Mouse (Mus musculus): ENCODE results near the gene Eif2d. TPM values are rescaled to one million over a fixed set of nuclear protein-coding genes. Genes with fewer than 3 reads are reported as not detected.

Eif2d gene
- polyA plus RNA-seq, 1 experiment from 2014 or later = 58.4 TPM

DNA sequence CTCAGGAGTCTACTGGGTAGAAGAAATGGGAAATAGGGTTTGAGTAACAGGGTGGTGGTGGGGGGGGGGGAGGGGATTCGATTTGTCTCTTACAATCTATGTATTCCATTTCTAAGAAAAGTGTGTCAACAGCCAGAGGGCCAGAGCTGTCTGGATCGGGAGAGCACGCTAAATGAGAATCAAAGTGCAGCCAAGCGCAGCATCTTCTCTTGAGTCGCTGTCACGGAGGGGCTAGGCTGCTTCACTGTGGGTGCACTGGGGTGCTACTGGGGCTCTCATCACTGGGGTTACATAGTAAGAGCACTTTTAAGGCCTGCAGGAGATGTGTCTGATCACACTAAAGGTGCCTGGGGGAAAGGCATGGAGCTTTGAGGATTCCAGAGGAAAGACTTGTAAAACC lies 55.8 kb downstream of the Eif2d start:
- no peaks in the 10 kb centered on the region for H3K9me3 ChIP-seq
- no peak overlapping the region for H3K4me3 ChIP-seq
- H3K36me3 ChIP-seq = no peaks in the 10 kb centered on the region
- H3K4me1 ChIP-seq = 0 out of 2 replicates have a peak, but pooled peaks cover 3% of the 10 kb centered on the region
- no peaks in the 10 kb centered on the region for H3K27me3 ChIP-seq
- 72% methylated on average over 6 of the region's 6 CpGs for WGBS
- no peak overlapping the region for H3K27ac ChIP-seq (replicated peaks)
- no peak overlapping the region for H3K9ac ChIP-seq (replicated peaks)
- ATAC-seq (replicated peaks) = no peak
- H3K4me2 ChIP-seq (replicated peaks) = no peak overlapping the region

- no peaks in the 10 kb centered on the region for H3K27me3 ChIP-seq
- H3K27ac ChIP-seq (replicated peaks) = no peak overlapping the region
- H3K4me3 ChIP-seq = no peak overlapping the region
- no peaks in the 10 kb centered on the region for H3K9me3 ChIP-seq
- ATAC-seq (replicated peaks) = peak; percentile 11; the same call in 1 of the 2 replicates
- H3K36me3 ChIP-seq = no peaks in the 10 kb centered on the region
- 74% methylated on average over 7 of the region's 8 CpGs for WGBS
- no peak overlapping the region for H3K9ac ChIP-seq (replicated peaks)
- H3K4me2 ChIP-seq (replicated peaks) = no peak overlapping the region
- 0 out of 2 replicates have a peak, but pooled peaks cover 3% of the 10 kb centered on the region for H3K4me1 ChIP-seq
Measured at GRCm38 (mm10) chr1:131209971-131210426, 57.0 kb downstream of the Eif2d start.

DNA sequence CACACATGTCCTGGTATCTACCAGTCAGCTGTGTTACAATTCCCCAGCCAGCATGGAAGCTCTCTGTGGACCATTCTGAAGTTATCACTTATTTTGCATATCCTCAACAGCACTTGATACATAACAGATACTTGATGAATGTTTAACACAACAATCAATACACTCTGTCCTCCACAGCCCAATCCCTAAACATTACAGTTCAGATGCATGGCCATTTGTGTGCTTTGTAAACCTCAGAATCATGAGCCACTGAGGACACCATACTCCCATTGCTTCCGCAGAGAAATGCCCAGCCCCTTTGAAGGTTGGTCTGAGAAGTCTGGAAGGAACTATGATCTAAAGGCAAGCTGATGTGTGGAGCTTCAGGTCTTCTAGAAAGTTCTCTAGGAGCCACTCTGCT lies 58.7 kb downstream of the Eif2d start:
- Histone ChIP-seq H3K27ac (replicated peaks) (no peak overlapping the region), H3K27me3 (no peaks in the 10 kb centered on the region), H3K9ac (replicated peaks) (no peak overlapping the region), H3K4me1 (0 out of 2 replicates have a peak, but pooled peaks cover 3% of the 10 kb centered on the region), H3K4me2 (replicated peaks) (no peak overlapping the region), H3K9me3 (no peaks in the 10 kb centered on the region), H3K4me3 (no peak overlapping the region), H3K36me3 (no peaks in the 10 kb centered on the region)
- WGBS = 87% methylated on average over 1 of the region's 1 CpGs
- no peak for ATAC-seq (replicated peaks)

GRCm38 (mm10) chr1:131212956-131213355 lies 60.0 kb downstream of the Eif2d start:
- H3K27me3 ChIP-seq = no peaks in the 10 kb centered on the region
- no peak for ATAC-seq (replicated peaks)
- H3K27ac ChIP-seq (replicated peaks) = no peak overlapping the region
- H3K4me2 ChIP-seq (replicated peaks) = no peak overlapping the region
- H3K9ac ChIP-seq (replicated peaks) = no peak overlapping the region
- no peaks in the 10 kb centered on the region for H3K9me3 ChIP-seq
- WGBS = 85% methylated on average over 5 of the region's 5 CpGs
- no peak overlapping the region for H3K4me3 ChIP-seq
- H3K36me3 ChIP-seq = no peaks in the 10 kb centered on the region
- H3K4me1 ChIP-seq = 0 out of 2 replicates have a peak, but pooled peaks cover 3% of the 10 kb centered on the region

- no peak overlapping the region for H3K9ac ChIP-seq (replicated peaks)
- H3K9me3 ChIP-seq = no peaks in the 10 kb centered on the region
- 0 out of 2 replicates have a peak, but pooled peaks cover 3% of the 10 kb centered on the region for H3K4me1 ChIP-seq
- H3K4me2 ChIP-seq (replicated peaks) = no peak overlapping the region
- 81% methylated on average over 6 of the region's 6 CpGs for WGBS
- no peak for ATAC-seq (replicated peaks)
- H3K27me3 ChIP-seq = no peaks in the 10 kb centered on the region
- H3K27ac ChIP-seq (replicated peaks) = no peak overlapping the region
- no peaks in the 10 kb centered on the region for H3K36me3 ChIP-seq
- no peak overlapping the region for H3K4me3 ChIP-seq
Measured at GRCm38 (mm10) chr1:131213361-131213760, 60.4 kb downstream of the Eif2d start.

DNA sequence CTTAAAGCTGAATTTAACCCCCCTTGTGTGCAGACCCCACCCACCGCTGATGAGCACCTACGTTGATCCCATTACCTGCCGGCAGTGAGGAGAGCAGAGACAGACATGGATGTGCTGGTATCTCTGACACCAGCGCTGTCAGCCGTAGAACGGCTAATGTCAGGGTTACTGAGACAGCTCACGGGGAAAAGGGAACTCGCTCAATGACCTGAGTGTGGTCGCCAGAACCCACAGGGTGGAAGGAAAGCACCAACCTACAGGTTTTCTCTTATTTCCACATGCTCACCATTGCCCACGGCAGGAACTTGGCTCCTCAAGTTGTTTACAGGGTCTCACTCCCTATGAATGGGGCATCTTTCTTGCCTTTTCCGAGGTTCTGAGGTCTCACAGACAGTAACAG lies 66.0 kb downstream of the Eif2d start:
- H3K4me1 ChIP-seq = no peaks in the 10 kb centered on the region
- no peak for ATAC-seq (replicated peaks)
- no peak overlapping the region for H3K4me3 ChIP-seq
- no peak overlapping the region for H3K27ac ChIP-seq (replicated peaks)
- no peak overlapping the region for H3K4me2 ChIP-seq (replicated peaks)
- no peaks in the 10 kb centered on the region for H3K9me3 ChIP-seq
- WGBS = 90% methylated on average over 11 of the region's 11 CpGs
- no peak overlapping the region for H3K9ac ChIP-seq (replicated peaks)
- H3K36me3 ChIP-seq = no peaks in the 10 kb centered on the region
- no peaks in the 10 kb centered on the region for H3K27me3 ChIP-seq

DNA sequence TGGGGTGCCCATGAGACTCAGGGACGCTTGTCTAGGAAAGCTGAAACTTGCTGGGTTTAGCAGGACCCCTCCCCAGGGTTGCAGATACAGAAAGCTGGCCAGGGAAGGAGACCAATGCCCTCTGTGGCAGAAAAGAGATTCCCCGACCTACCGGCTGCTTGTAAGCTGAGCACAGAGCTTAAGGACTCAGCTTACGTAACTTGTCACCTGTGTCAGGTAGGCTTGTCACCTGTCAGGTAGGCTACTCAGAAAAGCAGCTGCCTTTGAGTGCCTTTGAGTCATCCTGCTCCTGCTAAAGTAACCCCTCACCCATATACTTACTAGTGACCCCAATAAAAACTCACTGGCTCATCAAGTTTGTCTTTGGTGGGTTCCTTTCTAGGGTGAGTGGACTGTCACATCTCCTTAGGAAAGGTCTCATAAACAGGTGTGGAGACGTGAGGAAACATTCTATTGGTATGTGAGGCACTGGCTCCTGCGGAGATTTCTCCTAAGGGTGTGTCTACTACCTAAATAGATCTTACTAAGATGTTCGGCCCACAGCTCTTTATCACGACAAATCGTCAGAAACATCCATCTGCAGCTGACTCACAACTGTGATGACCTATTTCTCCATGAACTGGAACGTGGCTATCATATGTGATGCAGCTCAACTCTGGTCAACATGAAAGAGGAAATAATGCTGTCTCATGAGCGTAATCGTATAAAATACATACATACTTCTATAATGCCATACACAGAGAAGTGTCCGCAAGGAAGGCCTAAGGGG lies 69.0 kb downstream of the Eif2d start:
- Histone ChIP-seq H3K9me3 (no peaks in the 10 kb centered on the region), H3K9ac (replicated peaks) (no peak overlapping the region), H3K36me3 (no peaks in the 10 kb centered on the region), H3K27ac (replicated peaks) (no peak overlapping the region), H3K27me3 (no peaks in the 10 kb centered on the region), H3K4me1 (no peaks in the 10 kb centered on the region), H3K4me2 (replicated peaks) (no peak overlapping the region), H3K4me3 (no peak overlapping the region)
- no peak for ATAC-seq (replicated peaks)
- 88% methylated on average over 13 of the region's 13 CpGs for WGBS

DNA sequence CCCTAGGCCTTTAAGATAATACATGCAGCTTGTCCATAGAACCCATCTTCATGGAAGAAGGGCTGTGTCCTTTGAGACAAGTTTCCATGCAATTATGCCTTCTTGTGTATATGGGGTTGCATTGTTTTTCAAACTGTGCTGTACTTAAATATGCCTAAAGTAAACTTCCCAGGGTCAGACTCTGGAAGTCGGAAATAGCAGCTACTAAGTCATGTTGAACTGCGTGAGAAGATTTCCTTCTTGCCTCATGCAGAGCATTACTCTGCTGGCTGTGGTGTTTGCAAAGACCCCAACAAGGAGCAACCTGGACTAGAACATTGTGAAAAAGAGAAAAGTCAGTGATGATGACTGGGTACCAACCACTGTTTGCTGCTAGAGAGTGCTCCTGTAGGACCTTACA lies 70.4 kb downstream of the Eif2d start:
- Histone ChIP-seq H3K27me3 (no peaks in the 10 kb centered on the region), H3K4me3 (no peak overlapping the region), H3K4me2 (replicated peaks) (no peak overlapping the region), H3K4me1 (no peaks in the 10 kb centered on the region), H3K9me3 (no peaks in the 10 kb centered on the region), H3K36me3 (no peaks in the 10 kb centered on the region), H3K9ac (replicated peaks) (no peak overlapping the region), H3K27ac (replicated peaks) (no peak overlapping the region)
- WGBS = 93% methylated on average over 2 of the region's 2 CpGs
- no peak for ATAC-seq (replicated peaks)

DNA sequence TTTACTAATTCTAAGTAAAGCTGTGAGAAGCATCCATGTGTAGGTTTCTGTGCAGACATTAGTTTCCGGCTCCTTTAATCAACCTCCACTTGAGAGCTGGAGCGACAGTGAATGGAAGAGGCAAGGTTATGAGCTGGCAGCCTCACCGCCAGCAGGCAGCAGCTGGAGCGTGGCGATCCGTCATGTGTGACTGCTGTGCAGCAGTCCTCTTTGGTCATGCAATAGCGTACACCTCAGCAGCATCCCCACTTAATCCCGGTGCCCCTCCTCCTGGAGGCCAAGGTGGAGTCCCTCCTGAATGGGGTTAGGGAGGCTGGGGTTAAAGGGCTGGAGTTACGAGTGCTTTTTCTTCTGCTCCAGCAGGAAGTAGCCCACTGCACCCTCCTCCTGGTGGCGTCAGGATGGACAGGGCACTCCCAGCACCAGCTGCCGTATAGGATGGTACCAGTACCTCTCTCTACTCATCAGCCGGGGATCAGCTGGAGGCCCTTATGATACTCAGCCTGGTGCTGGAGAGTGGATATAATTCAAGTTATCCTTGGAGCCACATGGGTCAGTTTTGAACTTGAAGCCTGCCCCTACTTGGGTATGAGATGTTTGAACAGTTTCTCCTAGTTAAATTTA lies 72.0 kb downstream of the Eif2d start:
- Histone ChIP-seq H3K27me3 (no peaks in the 10 kb centered on the region), H3K9ac (replicated peaks) (no peak overlapping the region), H3K4me3 (no peak overlapping the region), H3K4me1 (no peaks in the 10 kb centered on the region), H3K9me3 (no peaks in the 10 kb centered on the region), H3K27ac (replicated peaks) (no peak overlapping the region), H3K4me2 (replicated peaks) (no peak overlapping the region), H3K36me3 (no peaks in the 10 kb centered on the region)
- 59% methylated on average over 12 of the region's 12 CpGs for WGBS
- no peak for ATAC-seq (replicated peaks)

DNA sequence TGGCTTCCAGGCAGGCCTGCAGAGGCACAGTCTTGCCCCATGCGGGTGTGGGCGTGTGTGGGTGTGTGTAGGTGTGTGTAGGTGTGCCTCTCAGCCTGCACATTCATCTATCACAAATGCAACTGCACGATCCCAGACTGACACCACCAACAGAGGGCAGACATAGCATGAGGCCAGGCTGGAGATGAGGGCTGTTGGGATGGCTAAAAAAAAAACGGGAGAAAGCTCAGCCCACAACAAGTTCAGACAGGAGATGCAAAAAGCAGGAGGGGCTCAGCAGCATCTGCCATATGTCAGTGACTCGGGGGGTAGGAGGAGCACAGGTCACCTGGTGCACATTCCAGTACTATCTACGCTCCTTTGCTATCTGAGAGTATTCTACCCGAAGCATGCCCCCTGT lies 75.2 kb downstream of the Eif2d start:
- H3K36me3 ChIP-seq = no peaks in the 10 kb centered on the region
- 71% methylated on average over 7 of the region's 7 CpGs for WGBS

GRCm38 (mm10) chr1:131228659-131229058 lies 75.7 kb downstream of the Eif2d start:
- no peaks in the 10 kb centered on the region for H3K9me3 ChIP-seq

More for the DNA sequence above, 75.2 kb downstream of the Eif2d start:
- Histone ChIP-seq H3K9ac (replicated peaks) (no peak overlapping the region), H3K27ac (replicated peaks) (no peak overlapping the region), H3K4me1 (no peaks in the 10 kb centered on the region), H3K27me3 (no peaks in the 10 kb centered on the region), H3K4me3 (no peak overlapping the region), H3K9me3 (no peaks in the 10 kb centered on the region), H3K4me2 (replicated peaks) (no peak overlapping the region)
- ATAC-seq (replicated peaks) = no peak

DNA sequence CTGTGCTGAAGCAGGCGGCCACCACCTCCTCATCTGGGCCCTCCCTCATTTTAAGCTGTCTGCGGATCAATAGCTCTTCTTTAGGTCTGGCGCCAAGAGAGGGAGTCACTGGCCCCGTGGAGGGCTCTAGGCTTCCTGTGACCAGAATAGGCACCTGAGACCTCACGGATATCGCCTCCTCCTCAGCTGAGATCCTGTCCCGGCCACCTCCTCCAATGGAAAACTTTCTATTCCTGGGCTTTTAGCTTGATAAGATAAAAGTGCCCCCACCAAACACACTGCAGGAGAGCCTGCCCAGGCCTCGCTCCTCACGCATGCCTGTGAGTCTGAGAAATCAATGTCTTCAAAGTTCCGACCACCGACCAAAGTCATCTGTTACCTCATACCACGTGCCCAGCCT lies 80.5 kb downstream of the Eif2d start:
- H3K4me3 ChIP-seq = no peak overlapping the region
- H3K36me3 ChIP-seq = no peaks in the 10 kb centered on the region
- H3K27me3 ChIP-seq = no peaks in the 10 kb centered on the region
- no peak overlapping the region for H3K9ac ChIP-seq (replicated peaks)
- H3K9me3 ChIP-seq = no peaks in the 10 kb centered on the region
- no peak overlapping the region for H3K27ac ChIP-seq (replicated peaks)
- no peak overlapping the region for H3K4me2 ChIP-seq (replicated peaks)
- WGBS = 71% methylated on average over 12 of the region's 12 CpGs
- ATAC-seq (replicated peaks) = no peak
- H3K4me1 ChIP-seq = no peaks in the 10 kb centered on the region

More at GRCm38 (mm10) chr1:131228659-131229058, 75.7 kb downstream of the Eif2d start:
- no peaks in the 10 kb centered on the region for H3K4me1 ChIP-seq
- H3K27me3 ChIP-seq = no peaks in the 10 kb centered on the region
- 86% methylated on average over 5 of the region's 5 CpGs for WGBS
- H3K9ac ChIP-seq (replicated peaks) = no peak overlapping the region
- no peak overlapping the region for H3K4me3 ChIP-seq
- H3K27ac ChIP-seq (replicated peaks) = no peak overlapping the region
- no peak for ATAC-seq (replicated peaks)
- no peaks in the 10 kb centered on the region for H3K36me3 ChIP-seq
- no peak overlapping the region for H3K4me2 ChIP-seq (replicated peaks)
